Mouse (Mus musculus) thymus, adult 2 months (tissue): ENCODE data around the gene Zranb1. TPM values are rescaled to one million over a fixed set of nuclear protein-coding genes. Genes with fewer than 3 reads are reported as not detected.

ENCODE experiments used
- DNase-seq: peaks from one replicate; pipeline ENCODE4 v3.0.0; 2021
- H3K27ac ChIP-seq: fragments of 200-500 bp; 2 replicates; pipeline ENCODE4 v1.5.1; 2012; ENCODE audit warnings: low read length, control low read depth; ENCODE audit not compliant: control insufficient read depth, insufficient read depth
- H3K27me3 ChIP-seq: fragments of 200-500 bp; 2 replicates; pipeline ENCODE4 v1.6.1; 2012; ENCODE audit warnings: mild to moderate bottlenecking, low read length, moderate library complexity, mixed read lengths; ENCODE audit not compliant: control insufficient read depth, insufficient read depth
- H3K36me3 ChIP-seq: fragments of 200-500 bp; 2 replicates; pipeline ENCODE4 v1.6.1; 2012; ENCODE audit warnings: mild to moderate bottlenecking, low read length, moderate library complexity; ENCODE audit not compliant: control insufficient read depth, insufficient read depth
- H3K4me1 ChIP-seq: fragments of 200-500 bp; replicated peaks from 2 replicates; pipeline ENCODE4 v1.6.1; 2012; ENCODE audit warnings: low read length; ENCODE audit not compliant: control insufficient read depth, insufficient read depth
- H3K4me3 ChIP-seq: fragments of 200-500 bp; 2 replicates; pipeline ENCODE4 v1.5.1; 2012; ENCODE audit warnings: mild to moderate bottlenecking, low read length, control low read depth, moderate library complexity; ENCODE audit not compliant: control insufficient read depth, insufficient read depth
- CTCF ChIP-seq: fragments of 200-500 bp; IDR thresholded peaks from 2 replicates; pipeline ENCODE4 v1.5.1; 2012; ENCODE audit warnings: mild to moderate bottlenecking, control low read depth, low read length, moderate library complexity, borderline replicate concordance; ENCODE audit not compliant: control insufficient read depth, poor library complexity, insufficient read depth; ENCODE audit errors: extremely low read depth
- POLR2A ChIP-seq: fragments of 200-500 bp; IDR thresholded peaks from 2 replicates; pipeline ENCODE4 v1.6.1; 2012; ENCODE audit warnings: mild to moderate bottlenecking, low read length, control low read depth, moderate library complexity; ENCODE audit not compliant: control insufficient read depth, poor library complexity, insufficient read depth; ENCODE audit errors: extremely low read depth
- WGBS: fragments of 180-500 bp; shearing (Covaris S2); methylation state at CpG from one replicate; pipeline ENCODE4 v1.1.7; 2018; 5-methylcytosine and 5-hydroxymethylcytosine counted together
- polyA plus RNA-seq: library from polyadenylated mRNA; depleted of rRNA; stranded (reverse); fragments of >200 nt; gene quantifications from 2 replicates; pipeline ENCODE4 v1.2.3, GENCODE M21; 2012

Zranb1 gene
- polyA plus RNA-seq, 1 experiment, result 8.5 TPM

- Histone ChIP-seq H3K36me3 (no peaks in the 10 kb centered on the region), H3K27ac (no peak overlapping the region), H3K4me1 (no peaks in the 10 kb centered on the region), H3K4me3 (no peak overlapping the region), H3K27me3 (no peaks in the 10 kb centered on the region)
- DNase-seq, result no peak
- 94% methylated on average over 2 of the region's 2 CpGs for WGBS
- no peak for TF ChIP-seq POLR2A
- no peak for TF ChIP-seq CTCF
Measured at GRCm38 (mm10) chr7:132939118-132939517, 8.2 kb downstream of the Zranb1 start.

- Histone ChIP-seq H3K36me3 (no peaks in the 10 kb centered on the region), H3K27me3 (no peaks in the 10 kb centered on the region), H3K4me1 (no peaks in the 10 kb centered on the region), H3K4me3 (no peak overlapping the region), H3K27ac (no peak overlapping the region)
- TF ChIP-seq POLR2A (no peak), CTCF (no peak)
- 97% methylated on average over 2 of the region's 2 CpGs for whole genome bisulfite sequencing
- DNase-seq, result no peak
Measured at GRCm38 (mm10) chr7:132940569-132940968, 9.6 kb downstream of the Zranb1 start.

GRCm38 (mm10) chr7:132949968-132950367 lies 19.0 kb downstream of the Zranb1 start:
- TF ChIP-seq CTCF (no peak), POLR2A (no peak)
- no peaks in the 10 kb centered on the region for H3K27me3 ChIP-seq
- no peak for DNase-seq
- H3K27ac ChIP-seq, result no peak overlapping the region
- H3K4me1 ChIP-seq, result 0 out of 2 replicates have a peak, but pooled peaks cover 2% of the 10 kb centered on the region
- H3K4me3 ChIP-seq, result no peak overlapping the region
- WGBS, result 91% methylated on average over 4 of the region's 4 CpGs
- H3K36me3 ChIP-seq, result no peaks in the 10 kb centered on the region

DNA sequence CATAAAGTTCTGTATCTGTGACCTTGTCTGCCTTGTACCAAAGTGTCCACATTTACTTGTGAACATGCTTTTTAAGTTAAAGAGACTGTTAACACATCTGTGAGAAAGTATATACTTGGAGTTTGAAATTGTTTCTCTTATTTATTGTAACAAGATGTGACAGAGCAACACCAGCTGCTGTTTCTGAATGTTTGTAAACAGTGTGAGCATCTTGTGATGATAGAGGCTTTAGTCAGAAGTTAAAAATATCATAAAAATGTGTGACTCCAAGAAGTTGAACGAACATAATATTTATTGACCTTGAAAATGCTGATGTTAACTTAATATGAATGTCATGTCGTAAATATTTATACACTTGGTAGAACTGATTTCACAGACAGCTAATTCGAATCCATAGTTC lies 19.7 kb downstream of the Zranb1 start:
- H3K4me3 ChIP-seq, result no peak overlapping the region
- no peak overlapping the region for H3K27ac ChIP-seq
- no peaks in the 10 kb centered on the region for H3K36me3 ChIP-seq
- 0 out of 2 replicates have a peak, but pooled peaks cover 2% of the 10 kb centered on the region for H3K4me1 ChIP-seq
- no peak for DNase-seq
- H3K27me3 ChIP-seq, result no peaks in the 10 kb centered on the region
- TF ChIP-seq POLR2A, result no peak
- TF ChIP-seq CTCF, result no peak
- 95% methylated on average over 3 of the region's 3 CpGs for WGBS

- no peak overlapping the region for H3K27ac ChIP-seq
- WGBS, result 93% methylated on average over 3 of the region's 3 CpGs
- no peak for DNase-seq
- H3K27me3 ChIP-seq, result no peaks in the 10 kb centered on the region
- H3K4me3 ChIP-seq, result no peak overlapping the region
- no peak for TF ChIP-seq POLR2A
- no peak for TF ChIP-seq CTCF
- H3K4me1 ChIP-seq, result no peaks in the 10 kb centered on the region
- peaks cover 4% of the 10 kb centered on the region for H3K36me3 ChIP-seq
Measured at GRCm38 (mm10) chr7:132964395-132964794, 33.5 kb downstream of the Zranb1 start.

DNA sequence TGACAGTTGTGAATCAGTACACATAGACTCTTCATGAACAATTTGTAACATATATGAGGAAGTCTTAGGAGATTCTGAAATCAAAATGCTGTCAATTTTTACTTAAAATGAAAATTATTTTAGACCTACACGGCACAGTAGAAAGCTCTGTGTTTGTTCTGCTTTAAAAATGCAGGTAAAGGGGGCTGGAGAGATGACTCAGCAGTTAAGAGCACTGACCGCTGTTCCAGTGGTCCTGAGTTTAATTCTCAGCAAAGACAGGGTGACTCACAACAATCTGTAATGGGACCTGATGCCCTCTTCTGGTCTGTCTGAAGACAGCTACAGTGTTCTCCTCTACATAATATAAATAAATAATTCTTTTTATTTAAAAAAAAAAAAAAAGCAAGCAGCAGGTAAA lies 34.8 kb downstream of the Zranb1 start:
- H3K27me3 ChIP-seq, result no peaks in the 10 kb centered on the region
- peaks cover 6% of the 10 kb centered on the region for H3K36me3 ChIP-seq
- DNase-seq, result no peak
- no peaks in the 10 kb centered on the region for H3K4me1 ChIP-seq
- 95% methylated on average over 2 of the region's 2 CpGs for WGBS
- H3K4me3 ChIP-seq, result no peak overlapping the region
- no peak overlapping the region for H3K27ac ChIP-seq
- TF ChIP-seq POLR2A (no peak), CTCF (no peak)

- no peak overlapping the region for H3K27ac ChIP-seq
- no peak for DNase-seq
- peaks cover 19% of the 10 kb centered on the region for H3K36me3 ChIP-seq
- no peaks in the 10 kb centered on the region for H3K4me1 ChIP-seq
- TF ChIP-seq CTCF, result no peak
- no peak for TF ChIP-seq POLR2A
- no peaks in the 10 kb centered on the region for H3K27me3 ChIP-seq
- WGBS, result 94% methylated on average over 2 of the region's 2 CpGs
- no peak overlapping the region for H3K4me3 ChIP-seq
Measured at GRCm38 (mm10) chr7:132972079-132972478, 41.1 kb downstream of the Zranb1 start.
